Mouse (Mus musculus) CD4-positive, CD25-positive, alpha-beta regulatory T cell, adult 9 weeks (primary cell): Measurements from ENCODE around the gene Syt6. TPM values are rescaled to one million over a fixed set of nuclear protein-coding genes. Genes with fewer than 3 reads are reported as not detected.

Experiments used
- polyA plus RNA-seq: library from polyadenylated mRNA; unstranded; fragments of 100-300 nt; shearing (Covaris generic); gene quantifications from one replicate; pipeline ENCODE4 v1.2.1, GENCODE M21; 2017

Gene Syt6
- polyA plus RNA-seq, result not detected

DNA sequence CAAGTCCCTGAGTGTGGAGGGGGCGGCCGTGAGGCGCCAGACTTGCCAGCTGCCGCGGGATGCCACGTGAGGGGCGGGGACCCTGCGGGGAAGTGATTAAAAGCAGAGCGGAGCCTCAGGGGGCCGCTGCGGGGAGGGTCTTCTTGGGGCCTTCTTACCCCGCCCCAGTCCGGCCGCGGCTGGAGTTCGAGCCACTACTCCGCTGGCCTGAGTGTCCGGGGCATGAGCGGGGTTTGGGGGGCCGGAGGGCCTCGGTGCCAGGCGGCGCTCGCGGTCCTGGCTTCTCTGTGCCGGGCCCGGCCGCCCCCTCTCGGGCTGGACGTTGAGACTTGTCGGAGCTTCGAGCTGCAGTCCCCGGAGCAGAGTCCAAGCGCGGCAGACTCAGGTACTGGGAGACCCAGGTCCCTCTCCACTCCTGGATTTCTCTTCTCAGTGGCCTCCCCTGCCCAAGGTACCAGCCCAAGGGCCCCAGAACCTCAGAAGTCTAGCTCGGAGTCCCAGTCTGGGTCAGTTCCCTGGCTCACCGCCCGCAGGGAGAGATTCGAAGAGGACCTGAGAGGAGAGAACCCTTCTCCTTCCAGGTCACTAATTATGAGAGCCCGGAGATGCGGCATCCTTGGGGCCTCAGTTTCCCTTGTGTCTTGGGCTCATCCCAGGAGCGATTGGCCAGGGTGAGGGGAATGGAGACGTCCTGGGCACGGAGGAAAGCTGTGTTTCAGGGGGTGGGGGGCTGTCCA, at the start of gene Syt6:
Gene Syt6 (plus strand): TSS at position 76 of the 737 bp plus-strand sequence.

DNA sequence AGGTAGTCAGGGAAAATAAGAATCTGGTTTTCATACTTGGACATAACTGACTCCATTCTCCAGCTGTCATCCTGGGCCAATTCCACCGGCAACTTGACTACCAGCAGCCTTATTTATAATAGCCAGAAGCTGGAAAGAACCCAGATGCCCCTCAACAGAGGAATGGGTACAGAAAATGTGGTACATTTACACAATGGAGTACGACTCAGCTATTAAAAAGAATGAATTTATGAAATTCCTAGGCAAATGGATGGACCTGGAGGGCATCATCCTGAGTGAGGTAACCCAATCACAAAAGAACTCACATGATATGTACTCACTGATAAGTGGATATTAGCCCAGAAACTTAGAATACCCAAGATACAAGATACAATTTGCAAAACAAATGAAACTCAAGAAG, 70.9 kb downstream of the Syt6 start, which contains the start of gene Atg4a-ps:
Gene Atg4a-ps (minus strand): TSS at position 101 of the 400 bp plus-strand sequence.

Other genes with a start within 250 kb of the Syt6 start
- 3.8 TPM for gene Atg4a-ps, start 70.8 kb downstream of the Syt6 start, polyA plus RNA-seq
- gene Olfml3, start 162.8 kb downstream of the Syt6 start, polyA plus RNA-seq, result 0.33 TPM
- not detected for gene Gm10964, start 164.1 kb downstream of the Syt6 start, polyA plus RNA-seq
- gene Hipk1, start 216.3 kb downstream of the Syt6 start, polyA plus RNA-seq, result 15.2 TPM
- gene Dclre1b, start 234.2 kb downstream of the Syt6 start, polyA plus RNA-seq, result 37.2 TPM
- 40.6 TPM for gene Ap4b1, start 234.3 kb downstream of the Syt6 start, polyA plus RNA-seq
- gene Gm43064, start 234.3 kb downstream of the Syt6 start, polyA plus RNA-seq, result 0.21 TPM